Mouse (Mus musculus) urinary bladder, postnatal 36 days (tissue): ENCODE measurements around the gene Ralgds.

Source experiments
- DNase-seq, 2 experiments: peaks; one replicate each; pipeline ENCODE4 v3.0.0; 2022; ENCODE audit warnings: low spot score in 2 of 2, mixed read lengths in 1 of 2

The Ralgds gene

DNA sequence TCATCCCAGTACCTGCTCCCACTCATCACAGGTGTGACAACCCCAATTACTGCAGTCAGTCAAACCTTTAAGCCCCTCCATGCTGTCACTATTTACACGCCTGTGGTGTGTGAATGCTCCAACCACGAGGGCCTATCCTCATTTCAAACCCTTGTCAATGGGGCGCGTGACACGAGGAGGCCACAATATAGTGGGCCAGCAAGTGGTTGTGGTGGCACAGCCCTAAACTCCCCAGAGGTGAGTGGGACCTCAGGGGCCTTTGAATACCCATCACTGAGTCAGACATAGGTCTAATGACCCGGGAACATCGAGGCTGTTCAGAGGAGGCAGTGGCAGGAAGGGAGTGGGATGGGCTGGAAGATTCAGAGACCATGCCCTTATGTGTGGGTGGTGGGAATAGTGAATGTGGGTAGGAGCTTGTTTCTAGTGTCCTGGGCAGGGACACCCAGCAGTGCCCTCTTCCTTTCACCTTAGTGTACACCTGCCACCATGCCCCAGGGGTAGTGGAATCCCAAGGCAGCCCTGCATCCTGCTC is 21.0 kb downstream of the Ralgds start:
- no peak for DNase-seq

DNA sequence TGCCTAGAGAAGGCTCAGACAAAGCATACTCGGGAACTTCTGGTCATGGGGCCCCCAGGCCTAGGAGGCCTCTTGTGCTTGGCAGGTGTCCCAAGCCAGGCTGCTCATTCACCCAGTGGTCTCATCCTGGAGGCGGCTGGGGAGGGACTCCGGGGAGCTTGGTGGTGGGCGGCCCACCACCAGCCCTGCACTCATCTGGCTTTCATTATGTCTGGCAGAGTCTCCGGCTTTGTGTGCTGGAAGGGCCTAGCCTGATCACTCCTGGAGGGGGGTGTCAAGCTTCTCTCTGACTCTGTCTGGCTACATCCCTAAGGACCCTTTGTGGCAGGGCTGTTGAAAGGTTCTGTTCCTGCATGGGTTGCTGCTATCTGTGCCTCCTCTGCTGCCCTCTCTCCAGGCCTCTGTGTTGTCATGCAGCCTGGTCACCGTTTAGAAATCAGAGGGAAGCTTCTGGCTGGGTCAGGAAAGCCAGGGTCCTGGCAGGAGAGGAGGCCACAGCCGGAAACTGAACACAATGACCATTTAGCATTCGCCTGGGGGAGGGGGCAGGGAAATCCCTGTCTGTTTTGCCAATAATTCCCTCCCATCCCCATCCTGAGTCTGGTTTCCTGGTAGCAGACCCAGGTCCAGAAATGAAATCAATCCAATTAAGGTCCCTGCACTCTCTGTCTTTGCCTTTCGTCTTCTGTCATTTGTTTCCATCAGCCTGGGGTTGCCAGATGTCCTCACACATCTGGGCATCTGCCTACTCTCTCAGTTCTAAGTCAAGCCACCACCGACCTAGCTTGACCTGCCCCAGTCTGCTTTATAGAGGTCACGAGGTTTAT is 21.7 kb downstream of the Ralgds start:
- DNase-seq: no peak

DNA sequence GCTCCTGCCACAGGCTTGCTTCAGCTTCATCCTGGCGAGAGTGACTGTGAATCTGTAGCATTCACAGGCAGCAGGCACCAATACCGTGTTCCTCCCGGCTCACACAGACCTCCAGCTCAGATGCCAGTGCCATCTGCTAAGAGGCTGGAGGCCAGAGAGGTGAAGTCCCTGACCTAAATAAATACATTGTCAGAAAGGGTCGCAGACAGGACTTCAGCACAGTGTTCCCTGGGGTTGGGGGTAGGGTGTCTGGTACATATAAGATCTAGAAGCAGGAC is 22.3 kb downstream of the Ralgds start:
- DNase-seq: no peak

DNA sequence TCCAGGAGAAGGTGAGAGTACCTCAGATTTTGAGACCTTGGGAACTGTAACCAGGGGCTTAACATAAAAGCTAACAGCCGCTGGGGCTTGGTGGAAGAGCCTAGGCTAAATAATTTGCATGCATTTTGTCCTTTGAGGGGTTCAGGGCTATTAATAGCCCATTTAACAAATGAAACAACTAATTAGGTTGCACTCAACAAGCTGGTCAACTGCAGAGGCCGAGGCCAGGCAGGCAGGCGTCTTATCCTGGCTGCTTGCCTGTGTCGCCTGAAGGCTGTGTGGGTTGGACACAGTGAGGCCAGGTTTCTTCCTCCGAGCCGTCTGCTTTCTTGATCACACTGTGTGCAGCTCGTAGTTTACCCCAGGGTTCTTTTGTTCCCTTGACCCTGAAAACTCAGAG is 22.7 kb downstream of the Ralgds start:
- DNase-seq: no peak

DNA sequence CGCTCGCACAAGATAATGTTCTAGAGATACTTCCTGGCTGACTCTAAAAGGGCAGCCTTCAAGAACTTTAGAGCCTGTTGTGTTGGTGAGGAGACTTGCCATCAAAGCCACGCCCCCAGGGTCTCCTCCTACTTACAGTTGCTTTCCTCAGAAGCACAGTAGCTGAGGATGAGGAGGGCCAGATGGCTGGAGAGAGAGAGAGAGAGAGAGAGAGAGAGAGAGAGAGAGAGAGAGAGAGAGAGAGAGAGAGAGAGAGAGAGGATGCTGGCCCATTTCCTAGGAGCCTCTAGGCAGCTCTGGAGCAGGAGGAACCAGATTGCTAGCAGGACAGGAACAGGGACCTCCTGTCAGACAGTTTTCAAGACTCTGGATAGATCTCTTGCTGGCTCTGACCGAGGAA is 23.2 kb downstream of the Ralgds start:
- DNase-seq: no peak

DNA sequence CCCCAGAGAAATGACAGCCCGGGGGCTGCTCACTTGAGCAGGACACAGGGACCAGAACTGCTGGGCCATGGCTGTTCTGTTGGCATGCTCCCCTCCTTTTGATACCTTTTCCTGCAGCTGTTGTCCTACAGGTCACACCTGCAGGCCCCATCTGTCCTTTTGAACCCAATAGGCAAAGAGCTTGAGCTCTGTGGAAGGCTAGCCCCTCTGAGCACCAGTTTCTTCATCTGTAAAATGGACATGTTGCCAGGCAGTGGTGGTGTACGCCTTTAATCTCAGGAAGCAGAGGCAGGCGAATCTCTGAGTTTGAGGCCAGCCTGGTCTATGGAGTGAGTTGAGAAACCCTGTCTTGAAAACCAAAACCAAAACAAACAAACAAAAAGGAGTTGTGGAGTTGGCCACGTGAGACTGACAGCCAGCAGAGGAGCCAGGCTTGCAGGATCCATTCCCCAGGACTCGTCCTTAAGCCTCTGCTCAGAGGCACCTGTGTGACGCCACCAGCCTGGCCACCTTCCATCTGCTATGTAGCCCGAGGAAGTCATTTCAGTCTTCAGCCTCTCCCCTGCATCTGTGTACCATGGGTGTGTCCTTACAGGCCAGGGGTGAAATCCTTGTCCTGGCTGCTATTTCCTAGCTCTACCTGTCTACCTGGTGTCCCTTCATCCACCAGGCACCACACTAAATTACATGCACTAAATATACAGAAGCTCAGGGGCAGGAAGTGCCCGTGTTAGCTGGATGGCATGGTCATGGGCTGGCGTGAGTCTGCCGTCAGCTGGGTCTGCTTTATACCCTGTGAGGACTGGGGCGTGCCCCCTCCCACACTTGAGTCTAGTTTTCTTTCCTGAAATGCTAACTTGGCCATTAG is 24.1 kb downstream of the Ralgds start:
- peak in 1 of 2 experiments; percentile 67 for DNase-seq

DNA sequence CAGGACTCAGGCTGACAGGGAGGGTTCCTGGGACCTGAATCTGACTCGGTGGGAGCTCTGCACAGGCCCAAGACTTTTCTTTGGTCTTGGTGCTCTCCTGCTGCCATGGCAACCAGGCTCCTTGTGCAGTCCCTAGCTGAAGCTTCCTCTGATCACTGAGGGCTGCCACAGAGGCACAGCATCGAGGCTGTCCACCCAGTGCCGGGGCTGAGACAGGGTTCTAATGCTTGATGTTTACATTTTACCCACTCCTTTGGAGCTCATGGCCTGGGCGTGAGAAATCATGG is 24.7 kb downstream of the Ralgds start:
- no peak for DNase-seq

DNA sequence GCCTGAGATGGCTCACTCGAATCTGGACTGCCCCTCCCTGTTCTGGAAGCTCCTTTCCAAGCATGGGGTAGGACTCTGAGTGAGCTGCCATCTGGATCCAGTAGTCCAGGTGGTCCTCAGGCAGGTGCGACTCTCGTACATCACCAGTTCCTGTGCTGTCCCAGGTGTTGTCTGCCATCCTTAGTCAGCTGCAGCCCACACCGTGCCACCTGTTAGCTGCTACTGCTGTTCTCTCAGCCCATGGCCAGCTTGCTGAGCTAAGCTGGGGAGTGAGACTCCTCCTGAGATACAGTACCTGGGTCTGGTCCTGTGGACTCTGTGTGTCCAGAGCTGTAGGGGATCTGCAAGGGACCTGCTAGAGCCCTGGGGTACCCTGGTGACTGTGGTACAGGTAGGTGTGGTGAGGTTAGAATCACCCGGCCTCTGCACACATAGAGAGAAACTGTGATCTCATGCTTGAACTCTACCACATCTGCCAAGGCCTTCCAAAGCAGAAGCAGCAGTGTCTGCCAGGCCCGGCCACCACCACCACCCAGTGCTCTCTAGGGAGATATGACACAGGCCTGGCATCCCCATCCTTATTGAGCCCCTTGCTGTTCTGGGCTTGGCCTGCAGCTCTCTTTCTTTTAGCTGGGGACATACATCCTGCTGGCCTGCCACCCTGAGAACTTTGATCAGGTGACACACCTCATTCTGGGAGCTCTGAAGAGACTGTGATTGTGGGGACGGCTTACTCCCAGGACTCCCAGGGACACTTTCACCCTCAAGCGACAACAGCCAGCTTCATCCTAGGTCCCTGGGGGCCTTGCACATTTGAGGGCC is 25.3 kb downstream of the Ralgds start:
- DNase-seq: no peak

DNA sequence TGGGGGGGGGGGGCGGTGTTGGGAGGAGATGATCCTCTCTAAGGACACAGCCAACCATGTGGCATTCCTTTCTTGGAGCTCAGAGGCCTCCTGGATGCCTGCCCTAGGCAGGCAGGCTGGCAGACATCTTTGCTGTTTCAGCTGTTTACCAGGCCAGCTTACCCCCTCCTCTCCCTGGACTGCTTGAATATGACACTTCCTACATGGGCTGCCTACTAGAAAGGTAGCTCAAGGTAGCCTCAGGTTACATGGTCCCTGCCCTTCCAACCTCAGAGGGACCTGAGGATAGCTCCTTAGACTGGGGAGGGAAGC is 25.8 kb downstream of the Ralgds start:
- DNase-seq: no peak

DNA sequence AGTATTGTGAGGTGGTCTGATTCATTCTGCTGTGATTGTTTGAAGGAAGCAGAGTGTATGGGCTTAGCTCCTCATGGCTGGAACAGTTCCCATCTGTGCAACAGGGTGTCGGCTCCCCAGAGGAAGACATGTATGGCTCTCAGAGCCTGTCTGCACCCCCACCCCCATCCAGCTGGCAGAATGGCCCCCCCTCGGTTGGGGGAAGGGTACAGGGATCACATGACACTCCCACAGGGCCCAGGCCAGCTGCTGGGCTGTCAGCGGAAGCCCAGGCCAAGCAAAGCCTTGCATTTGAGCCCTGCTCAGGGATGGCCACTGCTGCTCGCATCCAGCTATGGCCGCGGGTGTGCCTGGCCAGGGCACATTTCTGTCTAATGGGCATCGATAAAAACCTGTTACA is 26.3 kb downstream of the Ralgds start:
- peak in 1 of 2 experiments; percentile 62 for DNase-seq

DNA sequence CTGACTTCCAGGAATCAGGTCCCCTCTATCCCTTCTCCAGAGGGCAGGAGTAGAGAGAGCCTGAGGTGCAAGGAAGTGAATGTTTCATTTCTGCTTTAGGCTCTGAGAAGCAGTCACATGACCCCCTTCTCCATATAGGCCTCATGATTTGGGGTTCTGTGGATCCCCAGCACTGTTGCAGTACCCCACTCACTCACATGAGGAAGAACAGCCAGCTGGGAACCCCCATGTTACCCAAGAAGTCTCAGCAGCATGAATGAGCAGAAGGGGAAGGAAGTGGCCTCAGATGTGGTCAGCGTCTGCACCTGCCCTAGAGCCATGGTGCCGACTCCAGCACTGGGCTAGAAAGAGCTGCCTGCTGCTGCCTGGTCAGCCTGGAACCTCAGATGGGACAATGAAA is 27.0 kb downstream of the Ralgds start:
- DNase-seq: no peak

DNA sequence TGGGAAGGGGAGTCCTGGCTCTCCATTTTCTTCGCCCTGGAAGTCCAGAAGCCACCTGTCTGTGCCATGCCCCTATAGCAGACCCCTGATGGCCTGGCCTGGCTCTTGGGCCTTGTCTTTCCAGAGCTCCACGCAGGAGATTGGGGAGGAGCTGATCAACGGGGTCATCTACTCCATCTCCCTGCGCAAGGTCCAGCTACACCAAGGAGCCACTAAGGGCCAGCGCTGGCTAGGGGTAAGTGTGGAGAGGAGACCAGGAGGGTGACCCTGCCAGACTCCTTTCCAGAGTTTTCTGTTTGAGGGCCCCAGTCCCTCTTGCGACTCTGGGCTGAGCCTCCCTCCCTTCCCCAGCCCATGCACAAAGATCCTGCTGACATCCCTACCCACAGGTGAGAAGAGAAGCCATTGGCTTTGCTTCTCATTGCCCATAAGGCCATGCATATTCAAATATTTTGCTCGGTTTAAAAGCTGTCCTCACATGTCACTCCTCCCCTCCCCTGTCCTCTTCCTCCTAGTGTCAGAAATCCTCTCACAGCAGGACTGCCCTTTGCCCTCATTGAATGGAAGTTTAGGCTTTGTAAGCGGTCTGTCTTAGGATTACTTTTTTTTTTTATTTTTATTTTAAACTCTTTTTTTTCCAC is 27.8 kb downstream of the Ralgds start:
- no peak for DNase-seq

DNA sequence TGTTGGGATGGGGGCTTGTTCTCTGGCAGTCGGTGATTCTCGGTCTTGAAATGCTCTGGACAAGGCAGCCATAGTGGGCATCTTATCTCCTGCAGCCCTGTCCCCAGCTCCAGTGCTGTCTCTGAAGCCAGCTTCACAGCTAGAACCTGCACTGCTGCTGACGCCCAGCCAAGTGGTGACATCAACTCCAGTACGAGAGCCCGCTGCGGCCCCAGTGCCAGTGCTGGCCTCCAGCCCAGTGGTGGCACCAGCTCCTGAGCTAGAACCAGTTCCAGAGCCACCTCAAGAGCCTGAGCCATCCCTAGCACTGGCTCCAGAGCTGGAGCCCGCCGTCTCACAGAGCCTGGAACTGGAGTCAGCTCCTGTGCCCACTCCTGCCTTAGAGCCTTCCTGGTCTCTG is 31.0 kb downstream of the Ralgds start:
- no peak for DNase-seq

DNA sequence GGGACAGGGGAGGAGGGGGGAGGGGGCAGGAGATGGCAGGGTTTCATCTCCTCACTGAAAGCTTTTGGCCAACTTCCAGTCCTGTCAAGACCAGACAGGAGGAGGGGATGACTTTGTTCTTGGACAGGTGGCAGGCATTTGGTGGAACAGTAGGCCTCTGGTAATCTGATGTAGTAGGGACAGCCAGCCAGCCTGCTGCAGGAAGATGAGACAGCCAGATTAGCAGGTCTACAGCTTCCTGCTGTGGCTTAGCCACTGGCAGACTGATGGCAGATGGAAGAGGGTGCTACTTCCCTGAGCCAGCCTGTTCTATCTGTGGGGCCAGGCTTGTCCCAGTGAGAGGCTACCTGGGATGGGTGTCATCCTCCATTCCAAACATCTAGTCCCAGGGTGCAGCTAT is 33.1 kb downstream of the Ralgds start:
- no peak for DNase-seq

DNA sequence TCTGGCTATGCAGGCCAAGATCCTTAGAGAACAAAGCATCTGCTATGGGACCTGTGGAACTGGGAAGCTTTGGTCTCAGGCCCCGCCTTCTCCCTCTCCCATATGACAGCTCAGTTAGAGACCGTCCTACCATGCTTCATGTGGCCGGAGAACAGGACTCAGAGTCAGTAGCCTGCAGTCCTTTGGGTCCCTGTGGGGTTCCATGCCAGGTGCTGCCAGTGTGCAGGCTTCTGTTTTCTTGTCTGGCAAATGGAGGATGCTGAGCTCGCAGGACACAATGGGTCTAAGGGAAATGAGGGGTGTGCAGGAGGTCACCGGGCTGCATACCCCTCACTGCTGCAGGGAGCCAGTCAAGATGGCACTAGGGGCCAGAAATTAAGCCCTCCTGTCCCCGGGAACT is 33.6 kb downstream of the Ralgds start:
- DNase-seq: no peak

DNA sequence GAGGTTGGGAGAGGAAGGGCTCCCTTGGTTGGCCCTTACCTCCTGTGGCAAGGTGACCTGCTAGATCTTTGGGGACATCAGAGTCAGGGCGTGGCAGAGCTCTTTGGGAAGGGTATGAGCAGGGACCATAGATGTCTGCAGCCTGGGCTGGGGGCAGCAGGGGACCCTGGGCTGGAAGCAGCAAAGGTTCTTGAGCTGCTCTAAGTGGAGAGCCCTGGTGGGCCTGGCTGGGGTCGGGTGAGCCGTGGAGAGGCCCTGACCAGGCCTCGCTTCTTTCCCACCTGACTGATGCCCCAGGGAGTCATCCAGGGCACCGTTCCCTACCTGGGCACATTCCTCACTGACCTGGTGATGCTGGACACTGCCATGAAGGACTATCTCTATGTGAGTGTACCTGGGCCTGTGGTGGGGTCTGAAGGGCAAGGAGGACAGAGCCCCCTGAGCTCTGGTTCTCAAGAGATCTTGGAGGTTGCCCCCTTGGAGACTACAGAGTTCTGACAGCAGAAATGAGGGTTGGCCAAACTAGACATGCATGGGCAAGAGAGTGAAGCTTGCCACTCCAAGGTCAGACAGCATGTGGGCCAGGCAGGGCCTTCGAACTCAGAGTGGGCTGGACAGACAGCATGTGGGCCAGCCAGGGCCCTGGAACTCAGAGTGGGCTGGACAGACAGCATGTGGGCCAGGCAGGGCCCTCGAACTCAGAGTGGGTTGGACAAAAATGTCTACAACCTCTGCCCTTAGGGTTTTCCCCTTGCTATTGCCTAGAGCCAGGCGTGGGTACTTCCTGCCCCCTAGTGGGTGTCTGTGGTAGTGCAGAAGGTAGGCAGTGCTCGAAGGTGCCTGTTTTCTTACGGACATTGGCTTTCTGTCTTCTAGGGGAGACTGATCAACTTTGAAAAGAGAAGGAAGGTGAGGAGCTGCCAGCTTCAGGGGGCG is 34.6 kb downstream of the Ralgds start:
- DNase-seq: peak; percentile 86

DNA sequence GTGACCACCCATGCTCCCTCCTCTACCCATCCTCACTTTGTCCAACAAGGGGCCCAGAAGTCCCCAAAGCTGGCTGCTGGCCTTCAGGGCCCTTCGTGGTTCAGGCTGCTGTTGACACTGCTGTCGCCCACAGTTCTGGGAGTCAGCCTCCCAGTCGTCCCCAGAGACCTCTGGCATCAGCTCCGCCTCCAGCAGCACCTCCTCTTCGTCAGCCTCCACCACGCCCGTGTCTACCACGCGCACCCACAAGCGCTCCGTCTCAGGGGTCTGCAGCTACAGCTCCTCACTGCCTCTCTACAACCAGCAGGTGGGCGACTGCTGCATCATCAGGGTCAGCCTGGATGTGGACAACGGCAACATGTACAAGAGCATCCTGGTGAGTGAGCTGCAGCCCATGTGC is 36.2 kb downstream of the Ralgds start:
- DNase-seq: no peak

DNA sequence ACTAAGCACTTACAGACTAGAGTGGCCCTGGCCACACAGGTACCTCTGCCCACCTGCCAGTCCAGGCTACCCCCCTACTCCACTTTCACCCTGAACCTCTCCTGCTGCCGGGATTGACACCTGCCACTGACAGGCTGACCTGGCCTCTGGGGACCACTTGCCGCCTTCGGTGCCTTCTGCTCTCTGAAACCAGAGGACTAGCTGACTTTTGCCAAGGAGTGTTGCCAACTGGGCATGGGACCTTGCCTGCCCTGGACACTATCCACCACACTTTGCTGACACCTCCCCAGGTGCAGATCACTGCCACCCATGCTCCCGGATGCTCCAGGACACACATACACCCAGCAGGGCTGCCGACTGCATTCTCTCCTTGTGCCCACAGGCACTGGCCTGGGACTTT is 39.4 kb downstream of the Ralgds start:
- DNase-seq: no peak

DNA sequence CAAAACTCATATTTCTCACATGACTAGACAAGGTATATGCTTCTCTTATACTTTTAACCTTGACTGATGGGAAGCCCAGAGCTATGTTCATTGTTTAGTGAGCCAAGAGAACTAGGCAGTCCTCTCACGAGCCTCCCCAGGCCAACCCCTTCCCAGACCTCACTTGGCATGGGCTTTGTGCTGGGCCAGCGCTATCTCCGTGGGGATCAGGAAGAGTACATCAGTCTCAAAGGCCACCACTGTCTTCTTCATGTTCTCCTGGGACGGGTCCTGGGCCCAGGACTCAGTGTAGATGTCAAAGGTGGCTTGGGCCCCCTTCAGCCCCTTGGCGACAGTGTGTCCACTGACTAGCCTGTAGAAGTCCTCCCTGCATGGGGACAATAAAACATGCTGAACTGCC is 44.5 kb downstream of the Ralgds start:
- DNase-seq: no peak

DNA sequence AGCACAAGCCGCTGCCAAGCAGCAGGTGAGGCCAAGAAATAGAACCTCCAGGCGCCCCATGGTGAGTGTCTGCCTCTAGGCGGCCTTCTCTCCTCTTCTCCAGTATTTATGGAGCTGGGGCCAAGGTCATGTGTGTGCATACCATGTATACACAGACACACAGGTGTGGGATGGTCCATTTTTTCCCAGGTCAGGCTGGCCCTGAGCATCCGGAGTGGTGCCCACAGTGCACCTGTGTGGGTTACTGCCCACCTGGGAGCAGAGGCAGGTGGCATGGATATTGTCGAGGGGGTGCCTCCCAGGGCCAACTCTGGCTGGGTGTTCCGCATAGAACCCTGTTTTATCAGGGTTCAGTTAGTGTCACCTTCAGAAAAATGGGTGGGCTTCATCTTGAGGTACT is 50.4 kb downstream of the Ralgds start, which contains the start of gene Cel:
Gene Cel (minus strand): TSS at position 101 of the 400 bp plus-strand sequence.
- DNase-seq: no peak

DNA sequence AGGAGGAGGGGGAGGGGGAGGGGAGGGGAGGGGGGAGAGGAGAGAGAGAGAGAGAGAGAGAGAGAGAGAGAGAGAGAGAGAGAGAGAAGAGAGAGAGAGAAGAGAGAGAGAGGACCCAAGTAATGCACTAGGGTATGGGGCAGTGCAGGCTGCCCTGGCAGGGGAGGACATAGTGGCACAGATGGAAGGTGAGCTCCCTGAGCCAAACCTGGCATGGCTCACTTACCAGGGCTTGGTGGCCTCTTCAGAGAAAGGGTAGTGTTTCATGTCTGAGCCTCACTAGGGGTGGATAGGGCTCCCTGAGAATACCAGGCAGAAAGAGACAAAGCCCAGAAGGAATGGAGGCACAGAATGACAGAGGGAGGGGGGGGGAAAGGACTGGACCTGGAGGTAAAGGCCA is 50.9 kb downstream of the Ralgds start:
- no peak for DNase-seq
